Mouse (Mus musculus) ES-Bruce4 (cell line): ENCODE measurements around the gene Ehf.

ENCODE experiments used
- CTCF ChIP-seq: IDR thresholded peaks from one replicate; pipeline ENCODE4 v1.8.1; 2011; ENCODE audit warnings: low read depth, low read length
- EP300 ChIP-seq: IDR thresholded peaks from 2 replicates; pipeline ENCODE4 v1.6.1; 2011; ENCODE audit warnings: low read depth, low read length; ENCODE audit not compliant: insufficient read depth

DNA sequence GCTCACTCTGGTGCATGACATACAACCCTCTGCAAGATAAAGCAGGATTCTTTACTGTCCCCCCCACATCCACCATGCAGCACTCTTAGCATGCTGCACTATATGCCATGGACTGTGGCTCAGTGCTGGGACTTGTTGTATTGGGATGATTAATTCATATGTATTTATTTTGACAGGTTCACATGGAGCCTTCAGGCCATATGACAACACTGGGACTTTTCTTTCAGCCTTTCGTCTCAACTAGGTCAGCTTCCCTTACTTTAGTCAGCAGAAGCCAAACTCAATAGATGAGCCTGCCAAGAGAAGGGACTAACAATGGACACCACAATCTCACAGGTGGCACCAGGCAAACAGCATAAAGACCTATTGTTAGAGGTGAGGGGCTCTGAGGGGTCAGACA, 89.5 kb downstream of the Ehf start:
- no peak for TF ChIP-seq EP300
- TF ChIP-seq CTCF = no peak
